Comparison of ENCODE assay signal across 11 mouse cellular contexts in genomic region chr17:83972026-83972425, GRCm38 (mm10).
A peak's percentile ranks its signal among the peaks of the same experiment; 100 is the strongest.
DNase-seq lines count a peak whose midpoint lies in the region; ATAC-seq and TF ChIP-seq lines count a peak whose summit lies in the region.
"Had no signal": no experiment of that assay in that cellular context is flagged by ENCODE, and none has a peak within 500 bp of the region (broad histone marks: within the 10 kb centered on the region; RNA-seq: fewer than 3 reads in every experiment).

No protein-coding gene starts in this region.

- H3K4me2 ChIP-seq in neural tube, embryonic 11.5 days (ENCODE audit: low read depth): no peak overlapping the region
- no peak overlapping the region for H3K4me2 ChIP-seq in neural tube, embryonic 15.5 days
- no peak overlapping the region for H3K4me2 ChIP-seq in intestine, embryonic 16.5 days (ENCODE audit: low read depth, low read length)
- H3K4me2 ChIP-seq in stomach, postnatal 0 days (replicated peaks; ENCODE audit: low read depth): no peak overlapping the region

- 0 out of 2 replicates have a peak, but pooled peaks have one; percentile 66 for TF ChIP-seq EP300 in heart, adult 2 months (IDR thresholded peaks at IDR 0.05; ENCODE audit: insufficient read depth, low read depth, low read length)
- no peak for TF ChIP-seq EP300 in stomach, postnatal 0 days (optimal IDR thresholded peaks at IDR 0.05)

- H3K27me3 ChIP-seq in heart, adult 2 months (ENCODE audit: control insufficient read depth, insufficient read depth, low read length): no peaks in the 10 kb centered on the region
- no peaks in the 10 kb centered on the region for H3K27me3 ChIP-seq in neural tube, embryonic 11.5 days (ENCODE audit: control insufficient read depth, insufficient read depth, low read length)
- no peaks in the 10 kb centered on the region for H3K27me3 ChIP-seq in neural tube, embryonic 15.5 days (replicated peaks)
- H3K27me3 ChIP-seq in intestine, embryonic 16.5 days (replicated peaks; ENCODE audit: control insufficient read depth, insufficient read depth, low read length): no peaks in the 10 kb centered on the region
- H3K27me3 ChIP-seq in stomach, postnatal 0 days (ENCODE audit: control insufficient read depth, insufficient read depth, low read length): no peaks in the 10 kb centered on the region

- TF ChIP-seq CTCF in heart, adult 2 months (IDR thresholded peaks at IDR 0.05): peak; percentile 59
- peak; percentile 31 for TF ChIP-seq CTCF in stomach, postnatal 0 days (IDR thresholded peaks at IDR 0.05; ENCODE audit: low read depth)

- H3K9me3 ChIP-seq in neural tube, embryonic 11.5 days (ENCODE audit: control insufficient read depth, low read length): no peaks in the 10 kb centered on the region
- no peaks in the 10 kb centered on the region for H3K9me3 ChIP-seq in neural tube, embryonic 15.5 days (replicated peaks)
- H3K9me3 ChIP-seq in intestine, embryonic 16.5 days (ENCODE audit: control insufficient read depth, low read length): no peaks in the 10 kb centered on the region
- H3K9me3 ChIP-seq in stomach, postnatal 0 days (ENCODE audit: control insufficient read depth, low read length): no peaks in the 10 kb centered on the region

- H3K4me3 ChIP-seq in heart, adult 2 months: no peak overlapping the region
- no peak overlapping the region for H3K4me3 ChIP-seq in neural tube, embryonic 11.5 days (ENCODE audit: low read depth, low read length)
- no peak overlapping the region for H3K4me3 ChIP-seq in neural tube, embryonic 15.5 days (replicated peaks)
- H3K4me3 ChIP-seq in intestine, embryonic 16.5 days (ENCODE audit: low read length): no peak overlapping the region
- H3K4me3 ChIP-seq in stomach, postnatal 0 days (ENCODE audit: low read depth, low read length): no peak overlapping the region
- H3K4me3 ChIP-seq: erythroblast, embryonic 14.5 days had no signal

- H3K4me1 ChIP-seq in heart, adult 2 months (ENCODE audit: control insufficient read depth, insufficient read depth, low read length): peaks cover 31% of the 10 kb centered on the region
- H3K4me1 ChIP-seq in neural tube, embryonic 11.5 days (ENCODE audit: control insufficient read depth, insufficient read depth, low read length): no peaks in the 10 kb centered on the region
- peaks cover 11% of the 10 kb centered on the region for H3K4me1 ChIP-seq in neural tube, embryonic 15.5 days
- peaks cover 18% of the 10 kb centered on the region for H3K4me1 ChIP-seq in intestine, embryonic 16.5 days (ENCODE audit: control insufficient read depth, insufficient read depth, low read length)
- H3K4me1 ChIP-seq in stomach, postnatal 0 days (replicated peaks; ENCODE audit: control insufficient read depth, insufficient read depth): peaks cover 2% of the 10 kb centered on the region; the same call in 1 of the 2 replicates

- DNase-seq in heart, adult 2 months: peak; percentile 63 to 64
- DNase-seq in heart, postnatal 25 days (ENCODE audit: low spot score): no peak
- peak; percentile 63 for DNase-seq in neural tube, embryonic 11.5 days (ENCODE audit: low spot score)
- DNase-seq in stomach, postnatal 0 days (ENCODE audit: low spot score): peak; percentile 48
- DNase-seq in ovary, postnatal 36 days (ENCODE audit: low spot score): no peak
- DNase-seq in adipocyte (ENCODE audit: low spot score): no peak
- DNase-seq: adrenal gland, postnatal 25 days had no signal

- no peaks in the 10 kb centered on the region for H3K36me3 ChIP-seq in heart, adult 2 months (ENCODE audit: control insufficient read depth, insufficient read depth, low read length)
- H3K36me3 ChIP-seq in neural tube, embryonic 11.5 days (ENCODE audit: control insufficient read depth, insufficient read depth, low read length): no peaks in the 10 kb centered on the region
- no peaks in the 10 kb centered on the region for H3K36me3 ChIP-seq in neural tube, embryonic 15.5 days
- H3K36me3 ChIP-seq in intestine, embryonic 16.5 days (ENCODE audit: control insufficient read depth, insufficient read depth, low read length): no peaks in the 10 kb centered on the region; the same call in 1 of the 2 replicates
- no peaks in the 10 kb centered on the region for H3K36me3 ChIP-seq in stomach, postnatal 0 days (ENCODE audit: control insufficient read depth, insufficient read depth, low read length)

- 40% methylated on average over 5 of the region's 5 CpGs for WGBS in heart, adult 2 months
- 21% methylated on average over 5 of the region's 5 CpGs for WGBS in neural tube, embryonic 11.5 days
- WGBS in neural tube, embryonic 15.5 days: 18% methylated on average over 5 of the region's 5 CpGs
- WGBS in intestine, embryonic 16.5 days: 34% methylated on average over 5 of the region's 5 CpGs
- 60% methylated on average over 5 of the region's 5 CpGs for WGBS in stomach, postnatal 0 days

- H3K27ac ChIP-seq in heart, adult 2 months: peak overlapping the region; percentile 70
- no peak overlapping the region for H3K27ac ChIP-seq in neural tube, embryonic 11.5 days (ENCODE audit: low read depth, low read length)
- H3K27ac ChIP-seq in neural tube, embryonic 15.5 days (replicated peaks): no peak overlapping the region
- H3K27ac ChIP-seq in intestine, embryonic 16.5 days (ENCODE audit: low read length): no peak overlapping the region
- no peak overlapping the region for H3K27ac ChIP-seq in stomach, postnatal 0 days (replicated peaks)
- H3K27ac ChIP-seq: macrophage had no signal

- intact Hi-C loops in heart, adult 2 months (cut with DNase I): loop anchor here (2.0 to 5.0 kb wide), 4 partner anchors 55 to 413 kb away; no protein-coding TSS in a partner anchor
- intact Hi-C loops in heart, postnatal 25 days (cut with DNase I): loop anchor here (2.0 to 5.0 kb wide), 6 partner anchors 55 to 410 kb away; no protein-coding TSS in a partner anchor

- H3K79me2 ChIP-seq in heart, adult 2 months (replicated peaks; ENCODE audit: control insufficient read depth, insufficient read depth, low read length): no peaks in the 10 kb centered on the region

- H3K9ac ChIP-seq in heart, adult 2 months (ENCODE audit: low read depth, low read length): no peak overlapping the region; the same call in 1 of the 2 replicates
- no peak overlapping the region for H3K9ac ChIP-seq in neural tube, embryonic 11.5 days (ENCODE audit: low read length)
- H3K9ac ChIP-seq in neural tube, embryonic 15.5 days (replicated peaks): no peak overlapping the region
- 0 out of 2 replicates have a peak overlapping the region, but pooled peaks have one; percentile 6 for H3K9ac ChIP-seq in intestine, embryonic 16.5 days (ENCODE audit: low read depth, low read length)
- no peak overlapping the region for H3K9ac ChIP-seq in stomach, postnatal 0 days (ENCODE audit: low read length)

- ATAC-seq in neural tube, embryonic 11.5 days (ENCODE audit: insufficient read depth, low FRiP score, low TSS enrichment): peak; percentile 73
- no peak for ATAC-seq in neural tube, embryonic 15.5 days (ENCODE audit: low FRiP score)
- ATAC-seq in intestine, embryonic 16.5 days: peak; percentile 32; the same call in 1 of the 2 replicates
- peak; percentile 51; the same call in 1 of the 2 replicates for ATAC-seq in stomach, postnatal 0 days (ENCODE audit: low FRiP score, low TSS enrichment)

- no peak for TF ChIP-seq POLR2A in heart, adult 2 months (IDR thresholded peaks at IDR 0.05; ENCODE audit: insufficient read depth, low read depth, low read length)

Comparison
In these comparisons a context has a peak if more than half of its experiments do, and no peak if none do; other contexts are left out.
1. DNase-seq: peak in heart, adult 2 months (2 of 2), neural tube, embryonic 11.5 days (single experiment) and stomach, postnatal 0 days (single experiment); none in heart, postnatal 25 days (single experiment), ovary, postnatal 36 days (single experiment) and adipocyte (single experiment).